Mouse (Mus musculus) myocyte (in vitro differentiated cells): ENCODE measurements around the gene Nlgn2. TPM values are rescaled to one million over a fixed set of nuclear protein-coding genes. Genes with fewer than 3 reads are reported as not detected.

ENCODE experiments used
- H3K27me3 ChIP-seq: one replicate; pipeline ENCODE4 v1.6.1; 2011; ENCODE audit not compliant: control insufficient read depth, insufficient read depth, insufficient read length
- H3K36me3 ChIP-seq: one replicate; pipeline ENCODE4 v1.6.1; 2011; ENCODE audit not compliant: control insufficient read depth, insufficient read depth
- H3K4me2 ChIP-seq: one replicate; pipeline ENCODE4 v1.6.1; 2011; ENCODE audit warnings: low read depth, control low read depth
- H3K4me3 ChIP-seq: one replicate; pipeline ENCODE4 v1.5.1; 2011; ENCODE audit warnings: mild to moderate bottlenecking, control low read depth, moderate library complexity
- H3K79me2 ChIP-seq: one replicate; pipeline ENCODE4 v1.6.1; 2011; ENCODE audit not compliant: control insufficient read depth, insufficient read depth
- H3ac ChIP-seq: one replicate; pipeline ENCODE4 v1.6.1; 2011; ENCODE audit not compliant: control insufficient read depth, insufficient read length
- CEBPB ChIP-seq: IDR thresholded peaks from 2 replicates; pipeline ENCODE4 v1.6.1; 2011; ENCODE audit warnings: mild to moderate bottlenecking, moderate library complexity; ENCODE audit not compliant: poor library complexity, insufficient read depth, severe bottlenecking
- E2F4 ChIP-seq: IDR thresholded peaks from one replicate; pipeline ENCODE4 v1.6.1; 2011; ENCODE audit warnings: mild to moderate bottlenecking, control low read depth, moderate library complexity; ENCODE audit not compliant: insufficient read depth
- MAX ChIP-seq: IDR thresholded peaks from one replicate; pipeline ENCODE4 v1.6.1; 2011; ENCODE audit warnings: low read depth, mild to moderate bottlenecking, control low read depth
- MYOD1 ChIP-seq, 3 experiments: IDR thresholded peaks; one replicate each; pipeline ENCODE4 v1.6.1; 2011; ENCODE audit warnings: control low read depth in 2 of 3, low read depth in 2 of 3, mild to moderate bottlenecking in 2 of 3, moderate library complexity in 1 of 3; ENCODE audit not compliant: insufficient read length in 2 of 3, control insufficient read depth in 1 of 3
- MYOG ChIP-seq, 3 experiments: IDR thresholded peaks; one replicate each; pipeline ENCODE4 v1.6.1; 2011; ENCODE audit warnings: control low read depth in 2 of 3, low read depth in 2 of 3, mild to moderate bottlenecking in 2 of 3; ENCODE audit not compliant: insufficient read length in 2 of 3, control insufficient read depth in 1 of 3, insufficient read depth in 1 of 3
- POLR2A ChIP-seq: IDR thresholded peaks from one replicate; pipeline ENCODE4 v1.6.1; 2011; ENCODE audit warnings: low read depth, mild to moderate bottlenecking, control low read depth, moderate library complexity; ENCODE audit not compliant: insufficient read length
- POLR2AphosphoS2 ChIP-seq: IDR thresholded peaks from one replicate; pipeline ENCODE4 v1.6.1; 2011; ENCODE audit warnings: low read depth, control low read depth; ENCODE audit not compliant: insufficient read length
- REST ChIP-seq: IDR thresholded peaks from one replicate; pipeline ENCODE4 v1.6.1; 2011; ENCODE audit warnings: mild to moderate bottlenecking, control low read depth, moderate library complexity; ENCODE audit not compliant: insufficient read depth, insufficient read length
- SRF ChIP-seq: IDR thresholded peaks from one replicate; pipeline ENCODE4 v1.6.1; 2011; ENCODE audit warnings: low read depth; ENCODE audit not compliant: control insufficient read depth, insufficient read length
- TCF12 ChIP-seq: IDR thresholded peaks from one replicate; pipeline ENCODE4 v1.6.1; 2011; ENCODE audit warnings: mild to moderate bottlenecking, control low read depth; ENCODE audit not compliant: poor library complexity, insufficient read depth, severe bottlenecking
- TCF3 ChIP-seq: IDR thresholded peaks from one replicate; pipeline ENCODE4 v1.6.1; 2011; ENCODE audit warnings: low read depth, control low read depth; ENCODE audit not compliant: insufficient read length
- USF1 ChIP-seq: IDR thresholded peaks from one replicate; pipeline ENCODE4 v1.6.1; 2011; ENCODE audit warnings: low read depth, mild to moderate bottlenecking, control low read depth, moderate library complexity
- polyA plus RNA-seq: library from polyadenylated mRNA; unstranded; fragments of >200 nt; fragmentation: generic; extraction: Trizol; gene quantifications from one replicate; pipeline ENCODE4 v1.2.1, GENCODE M21; 2012; ENCODE audit warnings: missing spikeins

Gene Nlgn2
- polyA plus RNA-seq, 1 experiment, result 12.8 TPM

GRCm38 (mm10) chr11:69774961-69775360 lies 62.6 kb downstream of the Nlgn2 start:
- H3K27me3 ChIP-seq, result no peaks in the 10 kb centered on the region
- TF ChIP-seq REST (no peak), POLR2AphosphoS2 (no peak), MYOD1 (IDR thresholded peaks at IDR 0.05; ENCODE audit: control insufficient read depth in 1 of 3, insufficient read length in 2 of 3, low read depth in 2 of 3) (no peak), CEBPB (no peak), TCF12 (no peak), E2F4 (no peak), MAX (no peak), SRF (no peak), USF1 (no peak), TCF3 (no peak), POLR2A (no peak), MYOG (IDR thresholded peaks at IDR 0.05; ENCODE audit: control insufficient read depth in 1 of 3, insufficient read depth in 1 of 3, insufficient read length in 2 of 3, low read depth in 2 of 3) (no peak)
- H3ac ChIP-seq, result no peak overlapping the region
- H3K4me2 ChIP-seq, result no peak overlapping the region
- H3K36me3 ChIP-seq, result peaks cover 9% of the 10 kb centered on the region
- H3K4me3 ChIP-seq, result no peak overlapping the region
- H3K79me2 ChIP-seq, result peaks cover 6% of the 10 kb centered on the region

Other genes with a start within 250 kb of the Nlgn2 start
- gene Atp1b2, start 231.8 kb downstream of the Nlgn2 start, polyA plus RNA-seq, result 6.6 TPM
- 0.05 TPM for gene Shbg, start 219.9 kb downstream of the Nlgn2 start, polyA plus RNA-seq
- gene Sat2, start 215.8 kb downstream of the Nlgn2 start, polyA plus RNA-seq, result 3.6 TPM
- gene Fxr2, start 204.8 kb downstream of the Nlgn2 start, polyA plus RNA-seq, result 104 TPM
- gene Sox15, start 182.5 kb downstream of the Nlgn2 start, polyA plus RNA-seq, result 0.07 TPM
- gene Mpdu1, start 175.1 kb downstream of the Nlgn2 start, polyA plus RNA-seq, result 39.1 TPM
- gene Cd68, start 171.6 kb downstream of the Nlgn2 start, polyA plus RNA-seq, result 0.96 TPM
- gene Eif4a1, start 165.4 kb downstream of the Nlgn2 start, polyA plus RNA-seq, result 553 TPM
- 70.5 TPM for gene Senp3, start 155.7 kb downstream of the Nlgn2 start, polyA plus RNA-seq
- 0.07 TPM for gene Tnfsf13, start 152.0 kb downstream of the Nlgn2 start, polyA plus RNA-seq
- 5.5 TPM for gene Tnfsf12, start 141.9 kb downstream of the Nlgn2 start, polyA plus RNA-seq
- 1.6 TPM for gene Tnfsfm13, start 141.7 kb downstream of the Nlgn2 start, polyA plus RNA-seq
- 69.5 TPM for gene Polr2a, start 79.1 kb downstream of the Nlgn2 start, polyA plus RNA-seq
- gene Slc35g3, start 75.8 kb downstream of the Nlgn2 start, polyA plus RNA-seq, result 0.26 TPM
- 9.4 TPM for gene Zbtb4, start 71.9 kb downstream of the Nlgn2 start, polyA plus RNA-seq
- gene Chrnb1, start 41.8 kb downstream of the Nlgn2 start, polyA plus RNA-seq, result 95.3 TPM
- 17.5 TPM for gene Fgf11, start 35.9 kb downstream of the Nlgn2 start, polyA plus RNA-seq
- gene Tmem102, start 32.2 kb downstream of the Nlgn2 start, polyA plus RNA-seq, result 0.61 TPM
- gene Gm39566, start 22.5 kb downstream of the Nlgn2 start, polyA plus RNA-seq, result 0.02 TPM
- not detected for gene Spem2, start 19.3 kb downstream of the Nlgn2 start, polyA plus RNA-seq
- gene Spem1, start 15.6 kb downstream of the Nlgn2 start, polyA plus RNA-seq, result 0.05 TPM
- 259 TPM for gene Tmem256, start 730 bp upstream of the Nlgn2 start, polyA plus RNA-seq
- gene Plscr3, start 8.6 kb upstream of the Nlgn2 start, polyA plus RNA-seq, result 91.9 TPM
- not detected for gene Tnk1, start 20.9 kb upstream of the Nlgn2 start, polyA plus RNA-seq
- gene Tmem95, start 40.2 kb upstream of the Nlgn2 start, polyA plus RNA-seq, result not detected
- gene Kctd11, start 43.6 kb upstream of the Nlgn2 start, polyA plus RNA-seq, result 24.5 TPM
- gene Acap1, start 57.8 kb upstream of the Nlgn2 start, polyA plus RNA-seq, result 1.4 TPM
- gene 2810408A11Rik, start 63.2 kb upstream of the Nlgn2 start, polyA plus RNA-seq, result 3.0 TPM
- gene Neurl4, start 63.3 kb upstream of the Nlgn2 start, polyA plus RNA-seq, result 42.2 TPM
- gene Gps2, start 76.1 kb upstream of the Nlgn2 start, polyA plus RNA-seq, result 38.0 TPM
- gene Eif5a, start 84.2 kb upstream of the Nlgn2 start, polyA plus RNA-seq, result 1,243 TPM
- gene Ybx2, start 98.0 kb upstream of the Nlgn2 start, polyA plus RNA-seq, result 0.12 TPM
- 14.1 TPM for gene Slc2a4, start 110.4 kb upstream of the Nlgn2 start, polyA plus RNA-seq
- not detected for gene Cldn7, start 127.0 kb upstream of the Nlgn2 start, polyA plus RNA-seq
- gene Ctdnep1, start 143.4 kb upstream of the Nlgn2 start, polyA plus RNA-seq, result 146 TPM
- 91.5 TPM for gene Elp5, start 144.7 kb upstream of the Nlgn2 start, polyA plus RNA-seq
- 530 TPM for gene Gabarap, start 153.4 kb upstream of the Nlgn2 start, polyA plus RNA-seq
- gene Phf23, start 158.0 kb upstream of the Nlgn2 start, polyA plus RNA-seq, result 58.6 TPM
- 24.3 TPM for gene Dvl2, start 162.8 kb upstream of the Nlgn2 start, polyA plus RNA-seq
- 130 TPM for gene Acadvl, start 177.6 kb upstream of the Nlgn2 start, polyA plus RNA-seq
- 26.8 TPM for gene Dlg4, start 179.2 kb upstream of the Nlgn2 start, polyA plus RNA-seq
- gene Asgr1, start 216.3 kb upstream of the Nlgn2 start, polyA plus RNA-seq, result 0.06 TPM